Mouse (Mus musculus) B cell, adult 2 months (primary cell): ENCODE results near the gene Tnfaip8l3.
"Not testable (repeated sequence)": the region's sequence is repeated elsewhere in the genome, so short reads cannot be mapped to it uniquely, and the experiment has no call there.

ENCODE experiments used
- DNase-seq, 2 experiments: peaks; one replicate each; pipeline ENCODE4 v3.0.0; 2022

Gene Tnfaip8l3

GRCm38 (mm10) chr9:54068032-54068649 lies at the start of gene Tnfaip8l3:
TSS of gene Tnfaip8l3 (minus strand) at chr9:54068388.
- no peak for DNase-seq

- no peak for DNase-seq
Observed at GRCm38 (mm10) chr9:54112726-54113125, 44.5 kb upstream of the Tnfaip8l3 start.

DNA sequence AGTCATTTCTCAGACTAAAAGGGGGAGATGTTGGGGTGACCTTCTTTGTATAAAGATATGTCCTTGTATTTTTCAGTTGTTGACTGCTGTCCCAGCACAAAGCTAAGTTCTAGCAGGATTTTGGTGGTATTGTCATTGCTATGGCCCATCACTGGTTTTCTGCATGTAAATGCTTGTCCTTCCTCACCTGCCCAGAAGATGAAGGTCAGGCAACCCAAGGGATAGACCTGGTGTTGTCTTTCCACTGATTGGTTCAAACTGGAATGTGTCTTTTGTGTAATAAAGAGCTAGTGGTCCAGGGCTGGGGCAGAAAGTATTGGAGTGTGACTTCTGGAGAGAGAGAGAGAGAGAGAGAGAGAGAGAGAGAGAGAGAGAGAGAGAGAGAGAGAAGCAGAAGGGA lies 30.4 kb upstream of the Tnfaip8l3 start:
- no peak for DNase-seq

DNA sequence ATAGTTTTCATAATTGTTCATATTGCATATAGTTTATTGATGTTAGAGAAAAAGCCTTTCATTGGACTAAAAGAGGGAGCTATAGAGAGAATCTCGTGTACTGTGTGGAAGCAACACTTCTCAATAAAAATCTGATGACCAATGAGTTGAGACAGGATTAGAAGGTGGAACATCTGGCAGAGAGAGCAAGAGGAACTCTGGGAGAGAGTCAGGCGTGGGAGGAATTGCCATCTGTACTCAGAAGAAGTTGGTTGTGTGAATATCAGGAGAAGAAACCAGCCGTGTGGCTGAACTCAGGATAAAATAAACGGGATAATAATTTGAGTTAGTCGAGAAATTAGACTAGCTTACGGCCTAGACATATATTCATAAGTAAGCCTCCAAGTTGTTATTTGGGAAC lies 28.9 kb upstream of the Tnfaip8l3 start:
- no peak for DNase-seq

- no peak for DNase-seq
Observed at GRCm38 (mm10) chr9:54084245-54084644, 16.1 kb upstream of the Tnfaip8l3 start.

GRCm38 (mm10) chr9:54077740-54078139 lies 9.6 kb upstream of the Tnfaip8l3 start:
- no peak for DNase-seq

GRCm38 (mm10) chr9:54074901-54075300 lies 6.7 kb upstream of the Tnfaip8l3 start:
- DNase-seq, result no peak

- no peak for DNase-seq
Observed at GRCm38 (mm10) chr9:54073688-54074087, 5.5 kb upstream of the Tnfaip8l3 start.

DNA sequence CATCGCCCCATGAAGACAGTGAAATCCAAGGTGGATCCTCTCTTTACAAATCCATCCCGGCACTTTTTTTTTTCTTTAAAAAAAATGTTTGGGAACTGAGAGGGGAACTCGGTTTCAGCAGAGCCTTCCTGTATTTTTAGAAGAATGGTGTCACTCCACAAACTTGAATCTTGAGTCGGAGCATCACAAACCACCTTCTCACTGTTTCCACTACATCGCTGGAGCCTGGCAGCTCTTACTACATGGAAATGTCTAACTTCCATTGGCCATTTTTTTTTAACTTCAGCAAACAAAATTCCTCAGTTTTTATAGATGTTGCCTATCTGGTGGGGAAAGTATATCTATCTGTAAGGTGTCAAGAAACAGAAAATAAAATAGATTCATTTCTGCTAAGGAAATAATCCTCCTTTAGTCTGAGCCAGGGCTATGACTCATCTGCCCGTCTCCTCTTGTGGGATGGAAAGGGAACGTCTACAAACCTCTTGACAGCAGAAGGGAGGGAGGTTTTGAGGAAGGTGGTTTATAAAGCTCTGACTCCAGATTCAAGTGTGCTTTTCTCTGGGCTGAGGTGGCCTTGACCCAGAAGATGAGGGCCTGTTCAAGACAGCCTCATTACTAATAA lies 3.4 kb upstream of the Tnfaip8l3 start:
- no peak for DNase-seq

DNA sequence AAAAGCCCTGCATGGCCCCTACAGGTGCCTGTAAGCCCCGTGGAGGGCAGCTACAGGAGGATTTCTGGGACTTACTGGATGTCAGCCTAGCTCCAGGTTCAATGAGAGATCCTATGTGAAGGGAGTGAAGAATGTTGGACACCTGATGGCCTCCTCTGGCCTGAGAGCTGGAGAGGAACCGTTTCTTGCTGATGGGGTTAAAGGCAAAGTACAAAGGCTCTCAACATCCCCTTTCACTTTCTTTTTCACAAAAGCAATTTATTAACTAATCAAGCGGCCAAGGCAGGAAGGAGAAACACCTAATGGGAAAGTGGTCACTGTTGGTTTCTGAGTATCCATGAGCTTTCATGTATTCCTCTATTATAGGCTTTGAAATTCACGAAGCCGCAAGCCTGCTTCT lies 1.0 kb upstream of the Tnfaip8l3 start:
- DNase-seq, result no peak

GRCm38 (mm10) chr9:54068777-54069176 lies 589 bp upstream of the Tnfaip8l3 start:
- peak; percentile 6 to 8 for DNase-seq

DNA sequence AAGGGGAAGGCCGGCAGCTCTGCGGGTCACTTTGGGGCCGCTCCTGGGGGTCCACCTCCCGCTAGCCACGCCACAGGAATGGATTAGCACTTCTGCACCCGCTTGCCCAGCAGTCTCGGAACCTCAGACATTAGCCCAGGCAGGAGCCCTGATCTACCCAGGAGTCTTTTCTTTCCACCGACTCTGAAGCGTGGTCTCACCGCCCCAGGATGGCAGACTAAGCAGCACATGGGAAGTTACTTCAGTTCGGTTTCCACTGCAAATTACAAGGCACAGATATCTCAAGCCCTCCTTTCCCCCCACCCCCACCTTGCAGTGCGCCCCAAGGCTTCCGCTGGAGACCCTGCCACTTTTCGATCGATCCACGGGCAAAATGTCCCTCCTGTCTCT lies 551 bp downstream of the Tnfaip8l3 start:
- no peak for DNase-seq

- DNase-seq, result no peak
Observed at GRCm38 (mm10) chr9:54064836-54065235, 3.4 kb downstream of the Tnfaip8l3 start.

GRCm38 (mm10) chr9:54063655-54064054 lies 4.5 kb downstream of the Tnfaip8l3 start:
- no peak for DNase-seq

- no peak for DNase-seq
Observed at GRCm38 (mm10) chr9:54061666-54062065, 6.5 kb downstream of the Tnfaip8l3 start.

- no peak for DNase-seq
Observed at GRCm38 (mm10) chr9:54051298-54052068, 16.7 kb downstream of the Tnfaip8l3 start.

GRCm38 (mm10) chr9:54048978-54049377 lies 19.2 kb downstream of the Tnfaip8l3 start:
- DNase-seq, result no peak

DNA sequence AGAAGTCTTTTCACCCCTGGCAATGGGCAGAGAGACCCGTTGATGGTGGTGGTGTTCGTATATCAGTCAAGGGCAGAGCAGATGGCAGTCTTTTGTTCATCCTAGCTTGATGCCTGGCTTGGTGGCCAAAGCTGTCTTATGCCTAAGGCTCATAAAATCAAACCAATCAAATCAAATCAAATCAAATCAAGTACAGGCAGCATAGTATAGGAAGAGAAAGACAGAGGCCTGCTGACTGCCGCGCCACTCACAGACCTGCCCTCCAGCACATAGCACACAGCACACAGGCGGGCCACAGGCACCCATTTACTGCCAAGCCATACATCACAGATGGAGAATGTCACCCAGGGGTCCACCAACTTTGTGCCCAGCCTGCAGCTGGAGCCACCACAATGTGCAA lies 25.1 kb downstream of the Tnfaip8l3 start:
- DNase-seq, result no peak

DNA sequence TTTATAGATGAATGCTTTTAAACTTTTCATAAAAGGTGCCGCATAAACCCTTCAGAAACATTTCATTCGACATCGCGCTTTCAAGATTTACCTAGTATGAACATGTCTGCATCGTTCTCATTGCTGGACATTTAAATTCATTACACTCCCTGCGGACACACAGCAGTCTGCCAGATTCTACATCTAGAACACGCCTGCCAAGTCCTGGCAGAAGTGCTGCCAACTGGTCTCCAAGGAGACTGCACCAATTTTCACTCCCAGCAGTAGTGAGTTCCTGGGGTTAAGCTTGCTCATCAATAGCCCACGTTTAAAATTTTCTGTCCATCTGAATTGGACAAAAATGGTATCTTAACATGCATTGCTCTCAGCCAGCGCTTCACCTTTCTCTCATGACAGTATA lies 30.5 kb downstream of the Tnfaip8l3 start:
- DNase-seq, result no peak

GRCm38 (mm10) chr9:54034691-54035090 lies 33.5 kb downstream of the Tnfaip8l3 start:
- DNase-seq, result no peak

GRCm38 (mm10) chr9:54022795-54023194 lies 45.4 kb downstream of the Tnfaip8l3 start:
- DNase-seq, result no peak

DNA sequence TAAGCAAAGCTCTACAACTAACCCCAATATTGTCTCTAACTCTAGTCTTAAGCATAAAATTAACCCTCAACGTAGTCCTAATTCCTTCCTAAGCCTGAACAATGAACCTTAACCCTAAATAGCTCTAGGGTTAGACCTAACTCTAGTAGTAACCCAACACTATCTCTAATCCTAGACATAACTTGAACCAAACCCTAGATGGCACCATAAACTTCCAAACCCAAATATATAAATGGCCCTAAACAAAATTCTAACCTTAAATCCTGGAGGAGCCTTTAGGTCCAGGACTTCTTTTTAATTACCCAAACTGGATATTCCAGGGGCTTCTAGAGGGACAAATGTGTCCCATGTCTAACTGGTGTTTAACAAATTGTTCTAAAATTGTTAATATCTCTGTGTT lies 73.7 kb downstream of the Tnfaip8l3 start:
- no peak for DNase-seq

DNA sequence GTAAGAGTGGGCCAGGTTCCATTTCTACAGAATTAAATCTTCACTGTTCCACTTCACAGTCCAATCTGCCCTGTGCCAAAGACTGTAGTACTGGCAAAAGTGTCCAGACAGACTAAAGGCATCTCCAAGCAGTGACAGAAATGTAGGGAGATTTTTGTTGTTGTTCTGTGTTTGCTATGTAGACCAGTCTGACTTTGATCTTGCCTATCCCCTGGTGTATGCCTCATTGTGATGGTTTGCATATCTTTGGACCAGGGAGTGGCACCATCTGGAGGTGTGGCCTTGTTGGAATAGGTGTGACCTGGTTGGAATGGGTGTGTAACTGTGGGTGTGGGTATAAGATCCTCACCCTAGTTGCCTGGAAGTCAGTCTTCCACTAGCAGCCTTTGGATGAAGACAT lies 75.6 kb downstream of the Tnfaip8l3 start:
- not testable (repeated sequence) for DNase-seq

- DNase-seq, result peak; percentile 10 to 22
Observed at GRCm38 (mm10) chr9:53990921-53991320, 77.3 kb downstream of the Tnfaip8l3 start.
